Mouse (Mus musculus) cortical plate, adult 2 months (tissue): ENCODE data around the gene Adamtsl2. TPM values are rescaled to one million over a fixed set of nuclear protein-coding genes. Genes with fewer than 3 reads are reported as not detected.

Experiments
- H3K27ac ChIP-seq: fragments of 200-500 bp; 2 replicates; pipeline ENCODE4 v1.5.1; 2012; ENCODE audit warnings: low read length, control low read depth, inconsistent platforms; ENCODE audit not compliant: insufficient read depth
- H3K4me1 ChIP-seq: fragments of 200-500 bp; 2 replicates; pipeline ENCODE4 v1.6.1; 2011; ENCODE audit warnings: low read length; ENCODE audit not compliant: control insufficient read depth, insufficient read depth
- H3K4me3 ChIP-seq: fragments of 200-500 bp; 2 replicates; pipeline ENCODE4 v1.5.1; 2011; ENCODE audit warnings: mild to moderate bottlenecking, low read length, control low read depth; ENCODE audit not compliant: insufficient read depth
- CTCF ChIP-seq: fragments of 200-500 bp; IDR thresholded peaks from 2 replicates; pipeline ENCODE4 v1.5.1; 2011; ENCODE audit warnings: mild to moderate bottlenecking, control low read depth, low read length; ENCODE audit not compliant: insufficient read depth; ENCODE audit errors: extremely low read depth
- POLR2A ChIP-seq: fragments of 200-500 bp; IDR thresholded peaks from 2 replicates; pipeline ENCODE4 v1.6.1; 2011; ENCODE audit warnings: mild to moderate bottlenecking, low read length, control low read depth; ENCODE audit not compliant: insufficient read depth; ENCODE audit errors: extremely low read depth
- polyA plus RNA-seq: library from polyadenylated mRNA; depleted of rRNA; stranded (reverse); fragments of >200 nt; gene quantifications from 2 replicates; pipeline ENCODE4 v1.2.3, GENCODE M21; 2012

The Adamtsl2 gene
- polyA plus RNA-seq, 1 experiment = 32.0 TPM

DNA sequence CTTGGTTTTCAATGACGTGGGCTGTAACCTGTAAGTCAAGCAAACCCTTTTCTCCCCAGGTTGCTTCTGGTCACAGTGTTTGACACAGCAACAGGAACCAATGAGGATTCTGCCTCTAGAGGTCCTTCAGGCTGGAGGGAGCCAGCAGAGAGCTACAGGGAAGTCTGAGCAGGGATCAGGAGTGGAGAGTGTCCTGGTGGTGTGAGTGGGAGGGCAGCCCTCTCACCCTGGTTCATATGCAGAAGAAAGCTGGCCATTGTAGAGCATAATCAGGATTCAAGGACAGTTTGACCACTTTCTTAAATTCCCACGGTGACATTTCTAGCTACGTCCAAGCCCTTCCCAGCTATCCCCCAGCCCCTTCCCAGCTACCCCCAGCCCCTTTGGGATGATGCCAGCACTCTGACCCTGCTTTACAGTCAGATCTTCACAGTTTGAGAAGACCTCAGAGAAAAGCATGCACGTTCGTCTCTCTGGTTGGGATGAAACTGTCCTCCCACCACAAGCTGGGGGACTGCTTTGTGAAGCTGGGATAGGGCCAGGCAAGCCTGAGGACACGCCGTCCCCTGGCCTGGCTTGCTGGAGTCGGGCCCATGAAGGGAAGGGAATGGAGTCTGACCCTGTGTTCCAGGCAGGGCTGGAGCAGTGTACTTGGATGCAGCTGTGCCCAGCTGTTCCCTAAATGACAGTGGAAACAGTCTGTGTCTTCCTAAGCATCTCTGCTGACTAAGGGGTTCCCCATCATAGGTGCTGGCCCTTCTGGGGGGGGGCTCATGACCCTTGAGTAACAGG lies 33.0 kb upstream of the Adamtsl2 start:
- no peak for TF ChIP-seq POLR2A
- no peak for TF ChIP-seq CTCF
- Histone ChIP-seq H3K4me1 (no peaks in the 10 kb centered on the region), H3K4me3 (no peak overlapping the region), H3K27ac (no peak overlapping the region)

DNA sequence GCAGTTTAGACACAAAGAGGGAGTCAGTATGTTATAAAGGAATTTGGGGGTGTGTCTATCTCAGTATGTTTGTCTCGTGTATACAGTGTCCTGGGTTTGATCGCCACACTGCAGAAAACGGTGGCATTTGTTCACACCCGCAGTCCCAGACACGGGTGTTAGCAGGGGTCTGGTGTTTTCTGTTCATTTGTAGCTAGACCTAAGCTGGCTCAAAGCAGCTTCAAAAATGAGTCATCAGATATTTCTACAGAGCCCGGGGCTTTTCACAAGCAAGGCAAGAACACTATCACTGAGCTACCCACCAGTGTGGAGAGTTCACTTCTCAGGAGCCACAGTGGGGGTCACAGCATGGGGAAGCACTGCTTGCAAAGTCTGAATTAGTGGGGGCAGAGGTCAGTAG lies 29.8 kb upstream of the Adamtsl2 start:
- Histone ChIP-seq H3K4me1 (no peaks in the 10 kb centered on the region), H3K27ac (no peak overlapping the region), H3K4me3 (no peak overlapping the region)
- TF ChIP-seq CTCF = no peak
- TF ChIP-seq POLR2A = no peak

- no peak for TF ChIP-seq POLR2A
- TF ChIP-seq CTCF = no peak
- H3K4me3 ChIP-seq = no peak overlapping the region
Observed at GRCm38 (mm10) chr2:27058251-27058650, 20.9 kb upstream of the Adamtsl2 start.

DNA sequence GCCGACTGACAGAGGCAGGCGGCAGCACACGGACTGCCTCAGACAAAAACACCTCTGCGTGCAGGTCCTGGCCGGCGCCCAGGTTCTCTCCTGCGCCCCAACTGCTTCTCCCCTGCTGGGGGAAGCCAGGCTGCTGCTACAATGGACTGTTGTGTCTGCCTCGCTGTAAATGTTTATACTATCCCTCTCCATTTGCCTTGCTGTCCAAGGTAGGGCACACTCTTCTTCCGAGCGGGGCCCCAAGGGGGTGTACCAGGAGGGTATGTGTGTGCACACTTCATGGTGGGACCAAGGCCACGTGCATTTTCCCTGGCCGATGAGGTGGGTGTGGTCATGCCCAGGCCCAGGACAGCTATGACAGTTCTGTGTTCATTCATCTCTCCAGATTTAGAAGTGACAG lies 20.4 kb upstream of the Adamtsl2 start:
- H3K4me1 ChIP-seq = no peaks in the 10 kb centered on the region
- H3K27ac ChIP-seq = no peak overlapping the region
- TF ChIP-seq CTCF (no peak), POLR2A (no peak)
- no peak overlapping the region for H3K4me3 ChIP-seq

More at GRCm38 (mm10) chr2:27058251-27058650, 20.9 kb upstream of the Adamtsl2 start:
- H3K4me1 ChIP-seq = no peaks in the 10 kb centered on the region
- H3K27ac ChIP-seq = no peak overlapping the region

DNA sequence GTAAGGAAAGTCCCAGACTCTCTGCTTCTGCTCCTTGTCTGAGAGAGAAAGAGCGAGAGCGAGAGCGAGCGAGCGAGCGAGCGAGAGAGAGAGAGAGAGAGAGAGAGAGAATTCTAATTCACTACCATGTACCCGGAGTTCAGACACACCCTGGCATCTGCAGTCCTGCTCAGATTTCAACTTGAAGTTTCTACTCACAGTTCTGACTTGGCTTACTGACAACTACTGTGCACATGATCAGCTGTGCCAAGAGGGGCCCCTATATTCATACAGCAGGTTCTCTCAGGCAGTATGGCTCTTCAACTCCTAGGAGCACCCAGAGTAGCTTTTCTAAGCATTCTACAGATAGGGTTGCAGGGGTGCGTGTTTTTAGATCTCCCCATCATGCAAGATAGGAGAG lies 20.0 kb upstream of the Adamtsl2 start:
- Histone ChIP-seq H3K4me1 (no peaks in the 10 kb centered on the region), H3K27ac (no peak overlapping the region), H3K4me3 (no peak overlapping the region)
- no peak for TF ChIP-seq POLR2A

GRCm38 (mm10) chr2:27067124-27067523 lies 12.1 kb upstream of the Adamtsl2 start:
- no peak overlapping the region for H3K4me3 ChIP-seq
- peaks cover 4% of the 10 kb centered on the region for H3K4me1 ChIP-seq
- H3K27ac ChIP-seq = no peak overlapping the region
- TF ChIP-seq CTCF = no peak
- TF ChIP-seq POLR2A = no peak

- TF ChIP-seq CTCF = no peak
- no peak for TF ChIP-seq POLR2A
- H3K4me1 ChIP-seq = peaks cover 4% of the 10 kb centered on the region
- H3K4me3 ChIP-seq = no peak overlapping the region
- H3K27ac ChIP-seq = no peak overlapping the region
Observed at GRCm38 (mm10) chr2:27067996-27068395, 11.2 kb upstream of the Adamtsl2 start.

GRCm38 (mm10) chr2:27069646-27070045 lies 9.5 kb upstream of the Adamtsl2 start:
- H3K4me1 ChIP-seq = peaks cover 4% of the 10 kb centered on the region
- H3K27ac ChIP-seq = no peak overlapping the region
- no peak overlapping the region for H3K4me3 ChIP-seq
- TF ChIP-seq CTCF = no peak
- no peak for TF ChIP-seq POLR2A

DNA sequence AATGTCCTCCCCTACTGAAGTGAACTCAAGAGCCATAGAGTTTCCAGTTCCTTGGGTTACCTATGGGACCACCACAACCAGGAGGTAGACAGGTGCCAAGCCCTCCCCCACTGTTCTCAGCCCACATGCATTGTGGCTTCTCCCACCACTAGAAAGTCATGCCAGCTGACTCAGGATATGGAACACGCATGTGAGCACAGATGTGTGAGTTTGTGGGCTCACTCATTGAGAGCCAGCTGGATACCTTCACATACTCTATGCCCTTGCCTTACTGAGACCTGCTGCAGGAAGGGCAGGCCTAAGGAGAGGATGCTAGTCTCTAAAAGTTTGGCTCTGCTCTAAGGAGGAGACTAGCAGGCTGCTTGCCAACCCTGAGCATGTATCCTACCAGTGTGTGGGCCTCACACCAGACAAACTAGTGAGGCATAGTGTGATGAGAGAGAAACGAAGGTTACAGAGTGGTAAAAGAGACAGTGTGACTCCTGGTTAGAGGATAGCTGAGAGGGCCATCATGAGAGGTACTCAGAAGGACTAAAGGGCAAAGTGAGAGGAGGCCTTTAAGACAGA lies 8.8 kb upstream of the Adamtsl2 start:
- Histone ChIP-seq H3K4me1 (peaks cover 4% of the 10 kb centered on the region), H3K4me3 (no peak overlapping the region), H3K27ac (no peak overlapping the region)
- TF ChIP-seq POLR2A (no peak), CTCF (no peak)

DNA sequence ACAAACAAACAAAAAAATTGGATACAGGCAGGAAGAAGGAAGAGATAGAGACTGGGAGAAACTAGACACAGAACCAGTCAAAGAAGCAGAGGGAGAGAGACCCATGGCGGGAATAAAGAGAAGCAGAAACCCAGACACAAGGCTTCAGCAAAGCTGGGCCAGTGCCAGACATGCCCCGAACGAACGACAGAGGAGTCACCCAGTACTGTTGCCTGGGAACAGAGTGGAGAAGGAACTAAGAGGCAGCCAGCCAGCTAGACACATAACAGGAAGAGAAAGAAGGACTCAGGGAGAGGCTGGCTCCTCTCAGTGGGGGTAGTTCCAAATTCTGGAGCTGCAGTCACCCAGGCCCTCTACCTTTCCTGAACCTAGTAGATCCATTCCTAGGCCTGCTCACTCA lies 8.0 kb upstream of the Adamtsl2 start:
- H3K27ac ChIP-seq = no peak overlapping the region
- no peak overlapping the region for H3K4me3 ChIP-seq
- H3K4me1 ChIP-seq = peaks cover 4% of the 10 kb centered on the region
- no peak for TF ChIP-seq CTCF
- TF ChIP-seq POLR2A = no peak
